Mouse (Mus musculus) liver (tissue): Measurements from ENCODE around the gene Sdhb.

Experiments used
- DNase-seq: peaks from one replicate; pipeline ENCODE4 v3.0.0-alpha.2; 2020; ENCODE audit warnings: mixed read lengths

The Sdhb gene

DNA sequence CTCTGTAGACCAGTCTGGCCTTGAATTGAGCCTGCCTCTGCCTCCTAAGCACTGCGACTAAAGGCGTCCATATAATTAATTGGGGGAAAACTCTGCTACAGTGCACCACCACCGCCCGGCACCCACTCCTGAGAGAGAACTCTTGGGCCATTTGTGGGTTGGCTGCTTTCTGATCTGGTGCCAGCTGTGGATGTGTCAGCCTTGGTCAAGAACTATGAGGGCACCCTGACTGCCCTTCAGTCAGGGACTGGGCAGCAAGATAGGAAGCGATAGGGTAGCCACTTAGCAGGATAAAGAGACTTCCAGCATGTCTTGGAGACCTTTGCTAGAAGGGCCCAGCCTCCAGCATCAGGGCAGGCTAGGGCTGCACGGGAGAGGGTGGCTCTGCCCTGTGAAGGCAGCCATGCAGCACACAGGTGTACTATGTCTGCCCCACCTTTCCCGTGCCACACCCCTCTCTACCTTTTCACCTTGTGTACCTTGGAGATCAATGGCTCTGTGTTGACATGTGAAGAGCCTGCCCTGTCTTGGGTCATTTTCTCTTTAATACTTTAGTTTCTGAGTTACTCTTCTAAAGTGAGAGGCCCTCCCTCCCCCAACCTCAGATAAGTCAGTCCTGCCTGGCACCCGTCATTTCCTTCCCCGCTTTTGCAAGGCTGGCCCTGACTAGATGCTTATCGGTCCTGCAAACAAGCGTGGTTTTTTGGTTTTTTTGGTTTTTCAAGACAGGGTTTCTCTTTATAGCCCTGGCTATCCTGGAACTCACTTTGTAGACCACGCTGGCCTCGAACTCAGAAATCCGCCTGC lies 17.1 kb downstream of the Sdhb start:
- no peak for DNase-seq

DNA sequence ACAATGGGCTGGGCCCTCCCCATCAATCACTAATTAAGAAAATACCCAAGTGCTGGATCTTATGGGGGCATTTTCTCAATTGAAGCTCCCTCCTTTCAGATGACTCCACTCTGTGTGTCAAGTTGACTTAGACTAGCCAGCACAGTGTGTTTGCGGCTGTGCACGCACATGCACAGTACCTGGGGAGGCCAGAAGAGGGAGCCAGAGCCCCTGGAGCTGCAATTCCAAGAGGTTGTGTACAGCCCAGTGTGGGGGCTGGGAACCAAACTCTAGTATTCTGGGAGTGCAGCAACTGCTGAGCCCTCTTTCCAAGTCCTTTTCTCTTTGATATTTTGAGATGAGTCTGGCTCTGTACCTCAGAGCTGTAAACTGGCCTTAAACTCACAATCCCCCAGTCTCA lies 20.6 kb downstream of the Sdhb start:
- DNase-seq, result peak; percentile 40

DNA sequence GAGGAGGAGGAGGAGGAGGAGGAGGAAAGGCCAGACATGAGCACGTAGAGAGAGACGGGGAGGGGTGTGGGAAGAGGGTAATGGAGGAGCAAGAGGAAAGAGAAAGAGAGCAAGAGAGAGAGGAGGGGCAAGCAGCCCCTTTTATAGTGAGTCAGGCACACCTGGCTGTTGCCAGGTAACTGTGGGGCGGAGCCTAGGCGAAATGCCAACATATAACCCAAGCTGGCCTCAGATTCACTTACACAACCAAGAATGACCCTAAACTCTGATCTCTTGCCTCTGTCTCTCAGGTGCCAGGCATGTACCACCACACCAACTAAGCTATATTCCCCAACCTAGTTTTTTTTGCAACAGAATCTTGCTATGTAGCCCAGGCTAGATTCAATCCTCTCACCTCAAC lies 21.8 kb downstream of the Sdhb start:
- no peak for DNase-seq

DNA sequence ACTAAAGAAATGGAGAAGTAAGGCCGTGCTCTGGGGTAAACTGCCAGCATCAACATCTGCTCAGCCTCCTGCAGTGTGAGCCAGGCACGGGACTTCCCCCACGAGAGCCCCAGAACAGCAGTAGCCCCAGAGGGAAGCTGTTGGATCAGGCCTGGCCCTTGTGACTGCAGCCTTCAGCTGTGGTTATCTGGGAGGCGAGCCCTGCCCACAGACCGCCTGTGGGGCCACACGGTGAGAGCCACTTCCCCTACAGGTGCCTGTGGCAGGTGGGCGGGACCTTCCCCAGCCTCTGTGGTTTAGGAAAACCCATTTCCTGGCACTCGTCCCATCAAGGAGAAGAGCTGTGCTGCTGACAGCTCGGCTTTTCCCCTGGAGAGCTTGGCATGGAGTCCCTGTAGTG lies 22.4 kb downstream of the Sdhb start:
- DNase-seq, result peak; percentile 70

DNA sequence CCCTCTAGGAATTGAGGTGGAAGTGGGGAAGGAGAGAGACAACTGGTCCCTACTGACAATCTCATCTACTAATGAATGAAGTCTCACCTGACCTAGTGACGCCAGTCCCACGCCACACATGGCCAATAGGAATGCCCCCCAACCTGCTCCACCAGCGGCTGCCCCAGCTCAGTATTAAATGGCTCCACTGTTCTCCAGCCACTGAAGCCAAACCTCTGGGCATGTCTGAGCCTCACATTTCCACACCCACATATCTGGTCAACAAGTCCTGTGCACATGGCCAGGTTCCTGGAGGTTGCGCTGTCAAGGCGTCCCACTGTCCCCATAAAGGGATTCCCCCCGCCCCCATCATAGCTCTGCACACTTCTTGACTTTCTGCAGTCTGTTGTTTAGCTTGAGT lies 23.5 kb downstream of the Sdhb start:
- no peak for DNase-seq

DNA sequence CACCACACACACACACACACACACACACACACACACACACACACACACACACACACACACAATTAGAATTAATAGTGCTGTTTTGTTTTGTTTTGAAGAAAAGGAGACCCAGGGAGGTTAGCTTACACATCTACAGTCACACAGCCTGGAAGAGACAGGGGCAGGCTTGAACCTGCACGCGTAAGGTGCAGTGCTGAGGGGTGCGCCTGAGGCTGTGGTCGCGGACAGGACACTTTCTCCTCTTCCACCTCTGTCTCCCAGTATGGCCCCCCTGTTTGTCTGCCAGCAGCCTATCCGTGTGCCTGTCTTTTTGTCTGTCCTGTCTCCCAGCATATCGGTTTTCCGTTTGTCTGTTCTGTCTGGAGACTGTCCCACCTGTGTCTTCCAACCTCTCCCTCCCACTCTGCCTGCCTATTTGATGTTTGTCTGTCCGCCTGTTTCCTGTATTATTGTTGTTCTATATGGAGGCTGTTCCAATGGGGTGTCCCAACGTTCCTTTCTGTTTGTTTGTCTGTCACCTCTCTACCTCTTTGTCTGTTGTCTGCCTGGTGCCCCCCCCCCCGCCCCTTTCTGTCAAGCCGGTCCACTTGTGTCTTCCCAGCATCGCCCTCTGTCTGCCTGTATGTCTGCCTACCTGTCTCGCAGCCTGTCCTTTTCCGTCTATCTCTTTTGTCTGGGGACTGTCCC lies 25.2 kb downstream of the Sdhb start:
- no peak for DNase-seq

DNA sequence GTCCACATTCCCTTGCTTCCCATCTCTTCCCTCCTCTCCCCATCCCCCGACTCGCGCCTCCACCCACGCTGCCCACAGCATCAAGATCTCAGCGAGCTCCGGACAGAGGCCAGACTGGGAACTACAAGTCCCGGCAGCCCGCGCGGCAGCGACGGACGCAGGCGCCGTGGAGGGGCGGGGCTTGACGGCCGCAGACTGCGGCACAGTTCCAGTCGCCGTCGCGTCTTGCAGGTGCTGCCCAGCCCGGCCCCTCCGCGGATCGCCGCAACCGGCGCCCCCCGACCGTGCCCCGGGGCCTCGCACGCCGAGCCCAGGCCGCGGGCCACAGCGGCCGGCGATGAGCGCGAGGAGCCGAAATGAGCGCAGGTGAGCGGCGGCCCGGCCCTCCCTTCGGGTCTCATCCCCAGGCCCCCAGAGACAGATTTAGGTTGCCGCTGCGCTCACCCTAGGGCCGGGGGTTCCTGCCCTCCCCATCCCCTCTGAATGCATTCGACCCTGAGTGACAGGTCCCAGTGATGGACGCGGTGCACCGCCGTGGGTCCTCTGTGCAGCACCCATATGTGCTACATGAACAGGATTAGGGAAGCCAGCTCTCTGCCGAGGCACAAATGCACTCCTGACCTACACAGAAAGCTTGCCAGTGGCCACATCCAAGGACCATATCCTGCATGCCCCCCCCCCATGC lies 25.9 kb downstream of the Sdhb start, which contains the start of gene Atp13a2:
Atp13a2 (plus strand) TSS at position 163 of the 685 bp plus-strand sequence.
- peak; percentile 89 for DNase-seq

DNA sequence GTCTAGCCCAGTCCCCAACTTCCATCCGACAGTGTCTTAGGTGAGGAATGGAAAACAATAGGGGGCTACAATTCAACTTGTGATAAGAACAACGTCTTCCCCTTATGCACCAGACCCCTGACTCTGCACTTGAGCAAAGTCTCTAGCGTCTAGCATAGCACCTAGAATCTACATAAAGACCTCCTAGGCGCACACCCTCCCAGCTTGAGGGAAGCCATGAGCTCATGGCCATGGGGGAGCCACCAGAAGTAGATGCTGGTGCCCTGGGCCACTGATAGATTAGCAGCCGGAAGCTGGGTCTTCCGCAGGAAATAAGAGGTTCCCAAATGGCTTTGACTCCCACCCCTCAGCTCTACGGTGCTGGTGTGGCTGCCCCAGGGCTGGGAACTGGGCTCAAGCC lies 26.5 kb downstream of the Sdhb start:
- DNase-seq, result no peak

DNA sequence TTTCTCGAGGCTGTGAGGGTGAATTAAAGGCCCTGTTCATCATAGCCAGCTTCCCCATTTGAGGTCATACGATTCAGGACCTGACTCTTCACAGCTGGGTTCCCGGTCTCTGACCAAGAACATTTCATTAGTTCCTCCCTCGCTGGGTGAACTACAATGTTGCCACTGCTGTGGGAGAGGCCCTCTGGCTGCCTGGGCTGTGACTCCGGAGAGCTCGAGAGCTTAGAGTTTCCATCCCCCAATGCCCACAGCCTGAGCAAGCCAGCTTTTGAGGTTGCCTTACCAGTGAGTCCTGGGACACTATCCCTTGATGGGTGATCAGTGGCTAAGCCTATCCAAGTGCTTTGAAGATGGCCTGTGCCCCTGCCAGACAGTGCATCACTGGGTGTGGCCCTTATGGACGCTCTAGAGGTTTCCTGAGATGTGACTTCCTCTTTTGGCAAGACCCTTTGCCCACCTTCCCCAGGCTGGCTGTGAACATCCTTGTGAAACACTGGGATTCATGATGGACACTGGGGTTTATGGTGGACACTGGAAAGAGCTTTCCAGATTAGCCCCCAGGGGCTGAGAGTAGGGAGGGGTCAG lies 27.8 kb downstream of the Sdhb start:
- DNase-seq, result no peak

DNA sequence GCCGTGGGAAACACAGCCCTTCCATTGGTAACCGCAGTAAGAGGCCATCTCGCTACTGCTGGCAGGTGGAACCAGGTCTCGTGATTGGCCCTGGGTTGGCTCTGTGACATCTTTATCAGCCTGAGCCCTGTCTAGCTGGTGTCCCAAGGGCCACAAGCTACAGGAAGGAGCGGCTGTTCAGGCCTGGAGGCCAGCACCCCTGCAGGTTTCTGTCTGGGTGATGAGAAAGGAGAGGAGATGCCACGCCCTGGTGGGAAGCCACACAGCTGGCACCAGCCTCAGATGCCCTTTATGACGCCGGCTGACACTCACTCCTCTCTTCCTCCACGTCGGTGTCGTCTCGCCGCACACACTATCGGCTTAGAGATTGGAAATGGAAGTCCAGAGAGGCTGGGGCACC lies 28.4 kb downstream of the Sdhb start:
- DNase-seq, result no peak

DNA sequence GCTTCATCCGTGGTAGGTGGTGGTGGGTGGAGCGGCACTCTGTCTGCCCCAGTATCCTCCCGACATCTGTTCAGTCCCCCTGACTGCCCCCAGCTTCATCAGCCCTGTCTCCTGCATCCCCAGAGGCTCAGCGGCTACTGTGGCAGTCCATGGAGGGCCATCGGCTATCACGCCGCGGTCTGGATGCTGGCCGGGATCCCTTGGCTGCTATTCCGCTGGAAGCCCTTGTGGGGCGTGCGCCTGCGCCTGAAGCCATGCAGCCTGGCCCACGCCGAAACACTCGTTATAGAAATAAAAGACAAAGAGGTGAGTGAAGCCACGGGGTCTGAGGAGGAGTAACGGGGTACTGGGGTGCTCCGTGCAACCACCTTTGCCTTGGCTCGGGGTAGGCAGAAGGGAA lies 31.2 kb downstream of the Sdhb start:
- DNase-seq, result no peak

DNA sequence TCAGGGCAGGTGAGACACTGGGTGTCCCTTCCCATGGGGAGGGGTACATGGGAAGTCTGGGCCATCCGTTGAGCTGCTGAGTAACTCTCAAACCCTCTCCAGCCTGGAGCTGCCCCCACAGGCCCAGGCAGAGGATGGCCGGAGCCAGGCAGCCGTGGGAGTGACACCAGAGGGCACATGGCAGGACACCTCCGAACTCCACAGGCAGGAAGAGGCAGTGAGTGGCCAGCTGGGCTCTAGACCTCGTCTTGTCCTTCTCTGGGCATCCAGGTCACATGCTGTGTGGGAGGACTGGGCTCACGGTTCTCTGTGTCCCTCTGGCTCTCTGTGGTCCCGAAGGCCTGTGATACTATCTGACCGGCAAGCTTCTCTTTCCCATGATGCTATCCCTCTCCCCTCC lies 32.8 kb downstream of the Sdhb start:
- no peak for DNase-seq

DNA sequence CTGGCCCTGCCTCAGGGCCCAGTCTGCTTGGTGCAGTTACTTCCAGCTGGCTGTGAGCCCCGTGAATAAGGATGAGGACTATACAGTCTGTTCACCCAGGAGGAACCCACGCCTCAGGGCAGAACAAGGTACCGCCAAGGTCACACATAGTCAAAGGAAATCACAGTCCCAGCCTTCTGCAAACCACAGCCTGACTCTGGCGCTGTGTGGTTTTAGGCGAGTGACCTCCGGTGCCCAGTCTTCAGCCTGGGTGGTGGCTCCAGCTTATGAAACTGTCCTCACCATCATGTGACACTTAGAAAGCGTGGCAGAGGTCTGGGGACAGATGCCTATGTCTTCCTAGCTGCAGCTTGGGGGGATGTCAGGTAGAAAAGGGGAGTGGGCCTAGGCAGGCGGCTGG lies 34.8 kb downstream of the Sdhb start:
- DNase-seq, result no peak

DNA sequence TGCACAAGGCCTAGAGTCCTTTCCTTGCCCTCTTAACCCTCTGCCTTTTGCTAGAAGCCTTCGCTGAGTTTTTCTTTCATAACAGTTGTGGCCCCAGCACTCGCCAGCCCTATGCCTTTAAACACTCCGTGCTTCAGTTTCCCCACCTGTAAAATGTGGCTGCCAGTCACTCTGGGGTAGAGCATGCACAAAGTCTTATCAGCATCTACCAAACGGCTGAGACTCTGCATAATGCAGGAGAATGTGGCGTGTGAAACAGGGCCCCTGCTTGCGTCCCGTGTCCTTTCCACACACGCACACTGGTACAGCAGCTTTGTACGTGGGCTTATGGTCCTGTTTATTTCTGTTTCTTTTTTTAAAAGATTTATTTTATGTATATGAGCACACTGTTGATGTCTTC lies 35.8 kb downstream of the Sdhb start:
- DNase-seq, result no peak

DNA sequence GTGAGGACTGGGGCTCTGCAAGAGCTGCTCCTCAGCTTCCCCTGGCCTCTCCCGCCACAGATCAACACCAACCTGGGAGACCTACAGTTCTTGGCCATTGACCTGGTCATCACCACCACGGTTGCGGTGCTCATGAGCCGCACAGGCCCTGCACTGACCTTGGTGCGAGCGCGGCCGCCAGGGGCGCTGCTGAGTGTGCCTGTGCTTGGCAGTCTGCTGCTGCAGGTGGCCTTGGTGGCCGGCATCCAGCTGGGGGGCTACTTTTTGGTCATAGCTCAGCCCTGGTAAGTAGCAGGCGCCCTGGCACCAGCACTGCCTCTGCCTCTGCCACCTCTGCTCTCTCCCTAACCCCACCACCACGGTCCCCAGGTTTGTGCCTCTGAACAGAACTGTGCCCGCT lies 45.0 kb downstream of the Sdhb start:
- DNase-seq, result no peak

DNA sequence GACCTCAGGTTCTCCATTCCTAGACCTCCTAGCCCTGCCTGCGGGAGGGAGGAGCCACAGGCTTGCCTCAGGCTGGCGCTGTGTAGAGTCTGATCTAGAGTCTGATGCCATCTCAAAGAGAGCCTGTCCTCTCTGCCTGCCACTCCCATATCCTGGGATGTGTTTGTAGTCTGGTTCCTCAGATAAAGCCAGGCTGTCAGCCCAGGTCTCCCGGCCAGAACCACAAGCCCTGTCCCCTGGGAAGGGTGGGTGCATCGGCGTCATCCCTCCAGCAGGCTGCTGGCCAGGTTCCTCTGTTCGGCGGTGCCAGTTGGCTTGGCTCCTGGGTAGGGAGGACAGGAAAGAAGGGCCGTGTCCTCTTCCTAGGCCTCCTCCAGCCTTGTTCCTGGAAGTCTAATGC lies 47.0 kb downstream of the Sdhb start:
- DNase-seq, result peak; percentile 56

DNA sequence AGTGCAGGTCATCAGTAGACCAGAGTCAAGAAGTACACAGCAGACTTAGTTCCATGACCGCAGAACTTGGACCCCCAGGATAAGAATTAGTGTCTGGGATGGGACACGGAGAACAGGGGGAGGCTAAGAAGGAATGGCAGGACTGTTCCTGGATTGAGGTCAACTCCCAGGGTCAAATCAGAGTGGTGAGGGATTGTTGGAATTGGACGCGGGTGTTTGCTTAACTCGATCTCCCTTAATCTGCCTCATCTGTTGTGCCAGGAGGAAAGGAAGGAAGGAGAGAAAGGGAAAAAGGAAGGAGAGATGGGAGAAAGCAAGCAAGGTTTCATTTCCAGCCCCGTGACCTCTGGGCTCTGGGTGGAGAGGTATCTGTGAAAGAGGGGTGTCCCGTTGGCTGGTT lies 49.1 kb downstream of the Sdhb start, which contains the start of gene Mfap2:
Mfap2 (plus strand) TSS at position 301 of the 400 bp plus-strand sequence.
- no peak for DNase-seq

DNA sequence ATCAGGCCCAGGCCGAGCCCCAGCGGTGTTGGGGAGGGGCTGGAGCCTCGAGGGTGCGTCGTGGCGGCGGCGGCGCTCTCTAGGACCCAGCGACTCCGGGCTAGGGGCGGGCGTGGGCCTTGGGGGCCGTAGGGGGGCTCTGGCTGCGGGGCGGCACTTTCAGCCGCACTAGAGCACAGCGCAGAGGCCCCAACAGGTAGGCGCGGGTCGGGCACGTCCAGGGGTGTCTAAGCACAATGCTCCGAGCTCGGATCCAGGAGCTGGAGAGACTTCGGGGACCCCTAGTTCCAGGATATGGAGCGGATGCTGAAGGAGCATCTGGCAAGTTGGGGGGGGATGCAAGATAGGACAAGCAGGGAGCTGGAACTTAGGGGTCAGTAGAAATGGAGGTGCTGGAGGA lies 49.5 kb downstream of the Sdhb start:
- peak; percentile 50 for DNase-seq

DNA sequence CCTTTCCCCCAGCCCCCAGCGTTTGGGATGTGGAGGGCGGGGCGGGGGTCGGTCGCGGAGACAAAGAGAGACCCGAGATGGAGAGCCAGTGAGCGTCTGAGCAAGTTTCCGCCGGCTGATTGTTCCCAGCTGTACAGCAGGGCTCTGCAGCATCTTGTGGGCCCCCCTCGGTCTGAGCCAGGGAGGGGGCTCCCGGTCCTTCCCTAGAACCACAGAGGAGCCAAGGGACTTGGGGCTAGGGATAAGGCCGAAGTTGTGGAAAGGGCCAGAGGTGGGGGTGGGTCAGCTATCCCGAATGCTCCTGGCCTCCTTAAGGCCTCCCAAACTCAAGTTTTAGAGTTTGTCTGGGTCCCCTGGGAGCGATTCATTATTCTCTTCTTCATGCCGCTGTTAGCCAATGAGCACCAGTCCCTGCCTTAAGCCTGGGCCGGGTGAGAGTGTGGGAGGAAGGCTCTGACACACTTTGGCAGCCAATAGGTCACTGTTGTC lies 50.0 kb downstream of the Sdhb start:
- no peak for DNase-seq

DNA sequence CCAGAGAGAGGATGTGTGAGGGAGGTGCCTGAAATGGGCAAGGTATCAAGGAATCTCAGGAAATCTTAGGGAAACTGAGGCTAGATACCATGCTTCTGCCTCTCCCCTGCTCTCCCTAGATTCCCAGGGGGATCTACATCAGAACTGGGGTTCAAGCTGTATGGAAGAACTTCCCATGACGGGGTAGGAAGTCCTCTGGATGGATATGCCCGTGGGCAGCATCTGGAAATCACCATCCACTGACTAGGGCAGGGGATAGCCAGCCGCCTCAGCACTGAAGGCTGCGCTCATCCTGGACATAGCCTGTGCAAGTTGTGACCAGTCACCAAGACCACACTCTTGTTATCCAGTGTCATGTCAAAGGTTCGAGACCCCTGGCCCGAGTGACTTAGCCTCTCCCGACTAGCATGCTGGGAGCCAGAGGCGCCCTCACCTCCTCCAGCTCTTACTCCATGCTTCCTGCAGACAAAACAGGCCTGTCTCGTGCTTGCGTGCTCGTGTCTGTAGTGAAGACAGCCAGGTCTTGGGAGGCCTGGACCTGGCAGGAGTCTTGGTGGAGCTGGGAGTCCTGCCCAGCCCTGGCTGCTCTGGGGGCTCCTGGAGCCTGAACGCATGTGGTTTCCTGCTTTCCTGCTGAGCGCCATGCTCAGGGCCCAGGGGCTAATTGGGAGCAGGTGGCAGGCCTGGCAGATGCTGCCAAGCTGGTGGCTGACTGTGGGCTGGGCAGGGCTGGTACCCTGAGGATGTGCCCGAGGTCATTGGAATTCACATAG lies 50.7 kb downstream of the Sdhb start:
- DNase-seq, result no peak

DNA sequence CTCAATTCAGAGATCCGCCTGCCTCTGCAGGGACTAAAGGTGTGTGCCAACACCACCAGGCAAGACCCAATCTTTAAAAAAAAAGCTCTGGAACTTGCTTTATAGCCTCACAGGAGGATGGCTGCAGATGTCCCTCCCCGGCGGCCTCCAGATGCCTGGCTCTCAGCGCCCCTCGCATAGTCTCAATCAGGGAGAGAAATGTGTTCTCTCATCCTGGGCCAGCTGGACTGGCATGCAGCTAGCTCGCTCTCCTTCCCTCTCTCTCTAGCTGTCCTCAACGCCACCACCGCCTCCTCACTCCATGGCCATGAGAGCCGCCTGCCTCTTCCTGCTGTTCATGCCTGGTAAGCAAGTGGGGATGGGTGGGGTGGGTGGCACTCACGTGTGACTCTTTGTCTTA lies 51.6 kb downstream of the Sdhb start:
- no peak for DNase-seq

DNA sequence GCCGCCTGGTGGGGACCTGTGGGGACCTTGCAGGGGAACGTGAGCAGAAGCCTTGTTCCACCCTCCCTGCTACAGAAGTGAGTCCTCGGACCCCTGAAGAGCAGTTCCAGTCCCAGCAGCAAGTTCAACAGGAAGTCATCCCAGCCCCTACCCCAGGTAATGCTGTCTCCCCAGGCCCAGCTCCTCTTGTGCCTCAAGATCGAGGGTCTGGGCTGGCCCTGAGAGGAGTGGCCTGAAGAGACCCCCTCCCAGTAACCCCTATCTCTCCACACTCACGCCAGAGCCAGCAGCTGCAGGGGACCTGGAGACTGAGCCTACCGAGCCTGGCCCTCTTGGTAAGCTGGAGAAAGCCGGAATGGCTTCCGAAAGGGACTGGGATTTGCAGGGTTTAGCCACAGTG lies 53.1 kb downstream of the Sdhb start:
- no peak for DNase-seq

DNA sequence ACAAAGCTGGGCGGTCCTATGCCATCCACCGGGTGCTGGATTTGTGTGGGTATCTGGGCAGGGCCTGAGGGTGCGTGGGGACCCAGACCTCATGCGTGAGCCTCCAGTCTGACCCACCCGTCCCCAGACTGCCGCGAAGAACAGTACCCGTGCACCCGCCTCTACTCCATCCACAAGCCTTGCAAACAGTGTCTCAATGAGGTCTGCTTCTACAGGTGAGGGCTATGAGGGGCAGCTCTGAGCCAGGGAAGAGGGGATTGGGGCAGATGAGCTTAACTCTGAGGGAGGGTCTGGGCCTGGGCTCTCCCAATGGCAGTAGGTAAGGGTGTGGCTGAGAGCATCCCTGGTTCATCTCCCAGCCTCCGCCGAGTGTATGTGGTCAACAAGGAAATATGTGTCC lies 53.9 kb downstream of the Sdhb start:
- no peak for DNase-seq
